Mouse (Mus musculus): ENCODE measurements at regions not wholly inside any gene's neighbourhood (a gene's known extent, or its start where the extent isn't known, plus 50 kb on each side); places are given as distances from the start of the nearest gene placed in this dataset.

- no peak for TF ChIP-seq POLR2A (IDR thresholded peaks at IDR 0.05; ENCODE audit: borderline replicate concordance, control insufficient read depth, low read depth, low read length)
- TF ChIP-seq CTCF (IDR thresholded peaks at IDR 0.05; ENCODE audit: control insufficient read depth, insufficient read depth, low read length), result no peak
These were observed 108.4 kb upstream of the Mylip start for GRCm38 (mm10) chr13:45281106-45281505.
